Mouse (Mus musculus) midbrain, postnatal 0 days (tissue): Measurements from ENCODE around the gene Pygo1. TPM values are rescaled to one million over a fixed set of nuclear protein-coding genes. Genes with fewer than 3 reads are reported as not detected.

Source experiments
- ATAC-seq: fragments of 200-750 bp; cut with Nextera tagmentation; 2 replicates; pipeline ENCODE4 v1.8.0; 2017; ENCODE audit warnings: moderate number of reproducible peaks, mild to moderate bottlenecking, moderate TSS enrichment, moderate library complexity; ENCODE audit not compliant: low FRiP score
- DNase-seq: peaks from one replicate; pipeline ENCODE4 v3.0.0-alpha.2; 2015; ENCODE audit warnings: low spot score
- H3K27ac ChIP-seq: fragments of 300-500 bp; sonication (generic); 2 replicates; pipeline ENCODE4 v1.5.1; 2014; ENCODE audit warnings: low read depth, mild to moderate bottlenecking, low read length, mixed read lengths
- H3K27me3 ChIP-seq: fragments of 300-500 bp; sonication (generic); 2 replicates; pipeline ENCODE4 v1.6.1; 2014; ENCODE audit warnings: low read length, control low read depth, mixed read lengths; ENCODE audit not compliant: insufficient read depth
- H3K36me3 ChIP-seq: fragments of 300-500 bp; sonication (generic); 2 replicates; pipeline ENCODE4 v1.6.1; 2014; ENCODE audit warnings: low read length, control low read depth, mixed read lengths; ENCODE audit not compliant: insufficient read depth
- H3K4me1 ChIP-seq: fragments of 300-500 bp; sonication (generic); 2 replicates; pipeline ENCODE4 v1.6.1; 2014; ENCODE audit warnings: mild to moderate bottlenecking, control low read depth, antibody characterized with exemption, low read length, mixed read lengths; ENCODE audit not compliant: insufficient read depth
- H3K4me2 ChIP-seq: fragments of 300-500 bp; sonication (generic); 2 replicates; pipeline ENCODE4 v1.6.1; 2014; ENCODE audit warnings: low read depth, mild to moderate bottlenecking, low read length, mixed read lengths; ENCODE audit not compliant: poor library complexity, severe bottlenecking
- H3K4me3 ChIP-seq: fragments of 300-500 bp; sonication (generic); 2 replicates; pipeline ENCODE4 v1.5.1; 2014; ENCODE audit warnings: low read depth, mild to moderate bottlenecking, low read length, moderate library complexity
- H3K9ac ChIP-seq: fragments of 300-500 bp; sonication (generic); replicated peaks from 2 replicates; pipeline ENCODE4 v1.6.1; 2014; ENCODE audit warnings: mild to moderate bottlenecking, low read length, moderate library complexity, mixed read lengths; ENCODE audit not compliant: poor library complexity, severe bottlenecking
- H3K9me3 ChIP-seq: fragments of 300-500 bp; sonication (generic); 2 replicates; pipeline ENCODE4 v1.6.1; 2016; ENCODE audit warnings: low read length, control low read depth
- CTCF ChIP-seq: IDR thresholded peaks from 2 replicates; pipeline ENCODE4 v1.5.1; 2016; ENCODE audit warnings: antibody characterized with exemption, mild to moderate bottlenecking
- WGBS: fragments of 180-500 bp; shearing (Covaris S2); extraction: QIAGEN DNeasy Blood & Tissue Kit; methylation state at CpG from one replicate; pipeline ENCODE4 v1.1.7; 2014; 5-methylcytosine and 5-hydroxymethylcytosine counted together
- polyA plus RNA-seq: library from polyadenylated mRNA; unstranded; fragments of >200 nt; fragmentation: Nextera tagmentation; extraction: Ambion mirVana; gene quantifications from 2 replicates; pipeline ENCODE4 v1.2.1, GENCODE M21; 2015
- total RNA-seq: library from RNA; depleted of rRNA; stranded (reverse); fragments of >200 nt; gene quantifications from 2 replicates; pipeline ENCODE4 v1.2.3, GENCODE M21; 2014; rRNA removed

The Pygo1 gene
- total and polyA plus RNA-seq, 2 experiments from 2014 or later: 9.3 to 40.1 TPM

- H3K9me3 ChIP-seq: no peaks in the 10 kb centered on the region
These were observed 76.0 kb downstream of the Pygo1 start for GRCm38 (mm10) chr9:73001314-73002011.

More at GRCm38 (mm10) chr9:73001314-73002011, 76.0 kb downstream of the Pygo1 start:
- H3K4me1 ChIP-seq: no peaks in the 10 kb centered on the region
- TF ChIP-seq CTCF: no peak
- no peak for ATAC-seq
- 86% methylated on average over 13 of the region's 13 CpGs for WGBS
- no peaks in the 10 kb centered on the region for H3K27me3 ChIP-seq
- no peak for DNase-seq
- H3K4me2 ChIP-seq: no peak overlapping the region
- peaks cover 36% of the 10 kb centered on the region for H3K36me3 ChIP-seq
- no peak overlapping the region for H3K4me3 ChIP-seq
- H3K27ac ChIP-seq: no peak overlapping the region
- H3K9ac ChIP-seq: no peak overlapping the region

Other genes with a start within 250 kb of the Pygo1 start
- 0.66 and 0.93 TPM in 2 replicates for gene Prtg, start 118.8 kb upstream of the Pygo1 start, total RNA-seq
- 0.25 and 0.32 TPM in 2 replicates for gene Prtg, start 118.8 kb upstream of the Pygo1 start, polyA plus RNA-seq
- 1.8 and 3.0 TPM in 2 replicates for gene Dyx1c1, start 33.1 kb downstream of the Pygo1 start, total RNA-seq
- 2.7 TPM in 2 replicates for gene Dyx1c1, start 33.1 kb downstream of the Pygo1 start, polyA plus RNA-seq
- 0.28 TPM in 1 of 2 replicates, not detected in the other for gene Gm44503, start 33.2 kb downstream of the Pygo1 start, total RNA-seq
- not detected in 2 replicates for gene Gm44503, start 33.2 kb downstream of the Pygo1 start, polyA plus RNA-seq
- gene Ccpg1os, start 59.7 kb downstream of the Pygo1 start, total RNA-seq: 13.4 and 15.1 TPM in 2 replicates
- gene Ccpg1os, start 59.7 kb downstream of the Pygo1 start, polyA plus RNA-seq: 19.3 and 20.3 TPM in 2 replicates
- gene Ccpg1, start 59.8 kb downstream of the Pygo1 start, total RNA-seq: 19.3 and 30.4 TPM in 2 replicates
- gene Ccpg1, start 59.8 kb downstream of the Pygo1 start, polyA plus RNA-seq: 38.1 and 39.9 TPM in 2 replicates
- gene Pigb, start 114.7 kb downstream of the Pygo1 start, total RNA-seq: 8.4 and 19.4 TPM in 2 replicates
- 12.2 and 13.0 TPM in 2 replicates for gene Pigb, start 114.7 kb downstream of the Pygo1 start, polyA plus RNA-seq
- 5.3 and 6.4 TPM in 2 replicates for gene Rab27a, start 119.2 kb downstream of the Pygo1 start, total RNA-seq
- gene Rab27a, start 119.2 kb downstream of the Pygo1 start, polyA plus RNA-seq: 2.7 and 4.0 TPM in 2 replicates
- 0.93 TPM in 1 of 2 replicates, not detected in the other for gene Khdc3, start 176.2 kb downstream of the Pygo1 start, total RNA-seq
- gene Khdc3, start 176.2 kb downstream of the Pygo1 start, polyA plus RNA-seq: 0.25 and 0.27 TPM in 2 replicates
- not detected in 2 replicates for gene Gm20509, start 176.8 kb downstream of the Pygo1 start, total RNA-seq
- 0.22 and 0.27 TPM in 2 replicates for gene Gm20509, start 176.8 kb downstream of the Pygo1 start, polyA plus RNA-seq
- gene Rsl24d1, start 187.8 kb downstream of the Pygo1 start, total RNA-seq: 49.5 and 78.1 TPM in 2 replicates
- gene Rsl24d1, start 187.8 kb downstream of the Pygo1 start, polyA plus RNA-seq: 101 and 110 TPM in 2 replicates